37 mouse cellular contexts compared by ENCODE assay signal in the genomic region with DNA sequence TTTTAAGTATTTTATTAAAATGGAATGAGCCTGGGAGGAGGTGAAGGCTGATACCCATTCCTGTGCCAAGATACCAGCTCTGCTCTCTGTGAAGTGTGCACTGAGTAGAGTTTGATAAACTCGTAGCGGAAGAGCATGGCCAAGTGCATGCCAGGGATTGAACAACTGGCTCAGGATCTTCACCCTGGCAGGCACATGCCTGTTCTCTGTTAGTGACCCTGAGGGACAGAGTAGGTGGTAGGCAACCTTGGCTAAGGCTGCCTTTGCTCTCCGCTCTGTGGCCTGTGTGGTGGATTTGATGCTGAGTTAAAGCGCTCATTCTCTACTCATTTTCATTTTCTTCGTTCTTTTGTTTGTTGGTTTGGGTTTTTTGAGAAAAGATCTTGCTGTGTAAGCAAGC. TPM values are rescaled to one million over a fixed set of nuclear protein-coding genes. Genes with fewer than 3 reads are reported as not detected.
"Had no signal": no experiment of that assay in that cellular context is flagged by ENCODE, and none has a peak within 500 bp of the region (broad histone marks: within the 10 kb centered on the region; RNA-seq: fewer than 3 reads in every experiment).

No protein-coding gene starts in this region.

- H3K4me3 ChIP-seq: forebrain, embryonic 15.5 days; hindbrain, embryonic 13.5 days; hindbrain, embryonic 15.5 days; kidney, embryonic 15.5 days; limb, embryonic 13.5 days; limb, embryonic 15.5 days; liver, embryonic 12.5 days had no signal

- H3K27me3 ChIP-seq: forebrain, embryonic 15.5 days; hindbrain, embryonic 13.5 days; hindbrain, embryonic 15.5 days; kidney, embryonic 15.5 days; limb, embryonic 13.5 days; limb, embryonic 15.5 days; liver, embryonic 12.5 days had no signal

- H3K27ac ChIP-seq: forebrain, embryonic 15.5 days; hindbrain, embryonic 13.5 days; hindbrain, embryonic 15.5 days; hindbrain, postnatal 0 days; kidney, embryonic 15.5 days; kidney, postnatal 0 days; limb, embryonic 13.5 days; limb, embryonic 15.5 days; liver, embryonic 12.5 days; liver, embryonic 14.5 days had no signal

- H3K4me2 ChIP-seq: forebrain, embryonic 15.5 days; hindbrain, embryonic 13.5 days; hindbrain, embryonic 15.5 days; kidney, embryonic 15.5 days; limb, embryonic 13.5 days; limb, embryonic 15.5 days; liver, embryonic 12.5 days had no signal

- DNase-seq: forebrain, postnatal 0 days; gastrocnemius, postnatal 14 days; gastrocnemius, postnatal 36 days; kidney, adult 11 months; kidney, adult 2 months; kidney, adult 9 months; kidney, postnatal 14 days; kidney, postnatal 36 days; layer of hippocampus, adult 9-11 months; layer of hippocampus, postnatal 36 days; left cerebral cortex, postnatal 4 days had no signal

- H3K4me1 ChIP-seq: forebrain, embryonic 15.5 days; hindbrain, embryonic 13.5 days; hindbrain, embryonic 15.5 days; kidney, embryonic 15.5 days; limb, embryonic 13.5 days; limb, embryonic 15.5 days; liver, embryonic 12.5 days had no signal

- H3K9ac ChIP-seq: forebrain, embryonic 15.5 days; forebrain, postnatal 0 days; hindbrain, embryonic 13.5 days; hindbrain, embryonic 15.5 days; kidney, embryonic 15.5 days; limb, embryonic 13.5 days; limb, embryonic 15.5 days; liver, embryonic 12.5 days; liver, embryonic 14.5 days had no signal

- ATAC-seq: forebrain, embryonic 15.5 days; forebrain, postnatal 0 days; hindbrain, postnatal 0 days; intestine, embryonic 16.5 days; liver, embryonic 12.5 days had no signal

- H3K9me3 ChIP-seq: forebrain, embryonic 15.5 days; hindbrain, embryonic 13.5 days; hindbrain, embryonic 15.5 days; kidney, embryonic 15.5 days; limb, embryonic 13.5 days; limb, embryonic 15.5 days; liver, embryonic 12.5 days had no signal

RNA-seq across cellular contexts. Expression of gene Htr3b, which starts 56.5 kb away (rescaled TPM):
- total RNA-seq: gastrocnemius, adult 18-20 months; gastrocnemius, adult 8-10 months; gastrocnemius, postnatal 14 days; gastrocnemius, postnatal 36 days; hematopoietic stem cell, adult 5-6 weeks; layer of hippocampus, adult 18-20 months; layer of hippocampus, adult 8-10 months; layer of hippocampus, postnatal 14 days; layer of hippocampus, postnatal 36 days; left cerebral cortex, adult 18-20 months; left cerebral cortex, adult 8-10 months; left cerebral cortex, postnatal 10 days; left cerebral cortex, postnatal 25 days; left cerebral cortex, postnatal 4 days; liver, adult 2 months had no signal
- polyA plus RNA-seq: forebrain, embryonic 15.5 days; forebrain, postnatal 0 days; gonadal fat pad, adult 2 months; limb, embryonic 11.5 days; limb, embryonic 13.5 days; limb, embryonic 15.5 days; liver, adult 2 months; liver, embryonic 12.5 days; liver, embryonic 16.5 days had no signal

RNA-seq across cellular contexts. Expression of gene Tmprss5, which starts 59.8 kb away (rescaled TPM):
- total RNA-seq: hematopoietic stem cell, adult 5-6 weeks; liver, adult 2 months had no signal
- polyA plus RNA-seq: heart, embryonic 14.5 days; limb, embryonic 11.5 days; liver, adult 2 months; liver, embryonic 12.5 days; liver, embryonic 16.5 days had no signal
